Mouse (Mus musculus): ENCODE data around the gene Snrpd2.

DNA sequence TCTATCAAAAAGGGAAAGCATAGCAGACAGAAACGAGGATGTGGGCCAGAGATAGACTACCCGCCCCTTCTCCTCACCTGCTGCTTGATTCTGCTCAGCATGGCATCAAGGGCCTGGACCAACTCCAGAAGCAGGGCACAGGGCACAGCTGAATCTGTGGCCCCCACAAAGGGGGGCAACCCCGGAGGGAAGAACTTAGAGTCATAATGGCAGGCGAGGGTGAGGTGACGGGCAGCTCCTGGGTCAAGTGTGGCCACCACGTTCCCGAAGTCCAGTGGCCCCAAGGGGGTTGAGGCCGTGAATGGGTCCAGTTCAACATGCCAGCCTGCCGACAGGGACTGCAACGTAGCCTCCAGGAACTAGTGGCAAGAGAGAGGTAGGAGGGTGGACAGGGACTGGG is 2.7 kb upstream of the Snrpd2 start:
- TF ChIP-seq CTCF (IDR thresholded peaks at IDR 0.05; ENCODE audit: borderline replicate concordance, control insufficient read depth, extremely low read depth, insufficient read depth, low read length, poor library complexity) (no peak), POLR2A (IDR thresholded peaks at IDR 0.05; ENCODE audit: control insufficient read depth, extremely low read depth, insufficient read depth, low read length, poor library complexity) (no peak)
